Mouse (Mus musculus) lung, embryonic 16.5 days (tissue): ENCODE data around the gene Zfp672. TPM values are rescaled to one million over a fixed set of nuclear protein-coding genes. Genes with fewer than 3 reads are reported as not detected.
"Not testable (repeated sequence)": the region's sequence is repeated elsewhere in the genome, so short reads cannot be mapped to it uniquely, and the experiment has no call there.

Experiments used
- ATAC-seq: fragments of 200-750 bp; cut with Nextera tagmentation; 2 replicates; pipeline ENCODE4 v1.8.0; 2017; ENCODE audit warnings: low read depth, mild to moderate bottlenecking, moderate library complexity
- H3K27ac ChIP-seq: fragments of 300-500 bp; sonication (generic); 2 replicates; pipeline ENCODE4 v1.5.1; 2014; ENCODE audit warnings: mild to moderate bottlenecking, control low read depth, low read length
- H3K27me3 ChIP-seq: fragments of 300-500 bp; sonication (generic); 2 replicates; pipeline ENCODE4 v1.6.1; 2014; ENCODE audit warnings: low read depth, low read length, mixed read lengths; ENCODE audit not compliant: control insufficient read depth, insufficient read depth
- H3K36me3 ChIP-seq: fragments of 300-500 bp; sonication (generic); 2 replicates; pipeline ENCODE4 v1.6.1; 2014; ENCODE audit warnings: low read length; ENCODE audit not compliant: control insufficient read depth, insufficient read depth
- H3K4me1 ChIP-seq: fragments of 300-500 bp; sonication (generic); replicated peaks from 2 replicates; pipeline ENCODE4 v1.6.1; 2014; ENCODE audit warnings: low read length, mixed read lengths; ENCODE audit not compliant: control insufficient read depth, insufficient read depth
- H3K4me2 ChIP-seq: fragments of 300-500 bp; sonication (generic); 2 replicates; pipeline ENCODE4 v1.6.1; 2014; ENCODE audit warnings: low read depth, low read length, control low read depth
- H3K4me3 ChIP-seq: fragments of 300-500 bp; sonication (generic); 2 replicates; pipeline ENCODE4 v1.5.1; 2014; ENCODE audit warnings: mild to moderate bottlenecking, low read length, control low read depth
- H3K9ac ChIP-seq: fragments of 300-500 bp; sonication (generic); 2 replicates; pipeline ENCODE4 v1.6.1; 2014; ENCODE audit warnings: low read length, control low read depth
- H3K9me3 ChIP-seq: fragments of 300-500 bp; sonication (generic); 2 replicates; pipeline ENCODE4 v1.6.1; 2016; ENCODE audit warnings: low read length; ENCODE audit not compliant: control insufficient read depth
- WGBS: fragments of 180-500 bp; shearing (Covaris S2); extraction: QIAGEN DNeasy Blood & Tissue Kit; methylation state at CpG from one replicate; pipeline ENCODE4 v1.1.7; 2014; 5-methylcytosine and 5-hydroxymethylcytosine counted together
- polyA plus RNA-seq: library from polyadenylated mRNA; unstranded; fragments of >200 nt; fragmentation: Nextera tagmentation; extraction: Ambion mirVana; gene quantifications from 2 replicates; pipeline ENCODE4 v1.2.1, GENCODE M21; 2015

The Zfp672 gene
- polyA plus RNA-seq, 1 experiment from 2014 or later: 35.4 TPM

GRCm38 (mm10) chr11:58315536-58316168, 14.5 kb downstream of the Zfp672 start:
- Histone ChIP-seq H3K27ac (no peak overlapping the region), H3K36me3 (peaks cover 16% of the 10 kb centered on the region), H3K4me2 (no peak overlapping the region), H3K4me1 (no peaks in the 10 kb centered on the region), H3K9me3 (no peaks in the 10 kb centered on the region), H3K9ac (no peak overlapping the region), H3K4me3 (no peak overlapping the region), H3K27me3 (no peaks in the 10 kb centered on the region)
- 90% methylated on average over 5 of the region's 5 CpGs for WGBS
- no peak for ATAC-seq

- Histone ChIP-seq H3K4me2 (no peak overlapping the region), H3K4me3 (no peak overlapping the region), H3K36me3 (peaks cover 13% of the 10 kb centered on the region), H3K9ac (no peak overlapping the region), H3K9me3 (no peaks in the 10 kb centered on the region), H3K4me1 (no peaks in the 10 kb centered on the region), H3K27me3 (no peaks in the 10 kb centered on the region), H3K27ac (no peak overlapping the region)
- WGBS: 84% methylated on average over 6 of the region's 6 CpGs
- no peak for ATAC-seq
Observed at GRCm38 (mm10) chr11:58314069-58314468, 16.1 kb downstream of the Zfp672 start.

- Histone ChIP-seq H3K27me3 (no peaks in the 10 kb centered on the region), H3K9me3 (no peaks in the 10 kb centered on the region), H3K4me3 (no peak overlapping the region), H3K4me2 (no peak overlapping the region), H3K27ac (no peak overlapping the region), H3K9ac (no peak overlapping the region), H3K4me1 (peaks cover 1% of the 10 kb centered on the region), H3K36me3 (no peaks in the 10 kb centered on the region)
- no peak for ATAC-seq
- 89% methylated on average over 9 of the region's 9 CpGs for WGBS
Observed at GRCm38 (mm10) chr11:58308661-58309060, 21.5 kb downstream of the Zfp672 start.

- Histone ChIP-seq H3K4me2 (peak overlapping the region; percentile 89), H3K9me3 (no peaks in the 10 kb centered on the region), H3K27me3 (no peaks in the 10 kb centered on the region), H3K27ac (peak overlapping the region; percentile 74), H3K36me3 (no peaks in the 10 kb centered on the region), H3K4me1 (peaks cover 4% of the 10 kb centered on the region), H3K9ac (peak overlapping the region; percentile 70), H3K4me3 (peak overlapping the region; percentile 61)
- peak; percentile 83 for ATAC-seq
- under 1% methylated on average over 42 of the region's 42 CpGs for WGBS
Observed at GRCm38 (mm10) chr11:58307411-58308080, 22.6 kb downstream of the Zfp672 start.

- Histone ChIP-seq H3K27me3 (no peaks in the 10 kb centered on the region), H3K9me3 (no peaks in the 10 kb centered on the region), H3K27ac (peak within 1 kb of the TSS; percentile 74), H3K4me1 (peaks cover 4% of the 10 kb centered on the region), H3K4me2 (peak within 1 kb of the TSS; percentile 89), H3K36me3 (no peaks in the 10 kb centered on the region), H3K4me3 (peak within 1 kb of the TSS; percentile 61), H3K9ac (peak within 1 kb of the TSS; percentile 70)
- WGBS: under 1% methylated on average over 34 of the region's 34 CpGs
- peak; percentile 67 for ATAC-seq
Observed at GRCm38 (mm10) chr11:58306860-58307308, 23.3 kb downstream of the Zfp672 start, which contains the start of gene Zfp692. Gene Zfp692, plus strand, starts transcription at chr11:58307069.

- H3K9ac ChIP-seq, ATAC-seq, H3K4me3 ChIP-seq, H3K27me3 ChIP-seq, H3K27ac ChIP-seq, H3K36me3 ChIP-seq, H3K4me1 ChIP-seq, H3K9me3 ChIP-seq, H3K4me2 ChIP-seq: not testable (repeated sequence)
- 91% methylated on average over 8 of the region's 8 CpGs for WGBS
Observed at GRCm38 (mm10) chr11:58305299-58305698, 24.8 kb downstream of the Zfp672 start.

- H3K9ac ChIP-seq: peak overlapping the region; percentile 44; the same call in 1 of the 2 replicates
- H3K4me2 ChIP-seq: peak overlapping the region; percentile 44
- no peaks in the 10 kb centered on the region for H3K9me3 ChIP-seq
- no peak overlapping the region; the same call in 1 of the 2 replicates for H3K4me3 ChIP-seq
- no peak for ATAC-seq
- peaks cover 4% of the 10 kb centered on the region for H3K4me1 ChIP-seq
- no peaks in the 10 kb centered on the region for H3K27me3 ChIP-seq
- H3K27ac ChIP-seq: no peak overlapping the region
- no peaks in the 10 kb centered on the region for H3K36me3 ChIP-seq
- WGBS: 16% methylated on average over 7 of the region's 7 CpGs
Observed at GRCm38 (mm10) chr11:58303594-58303993, 26.5 kb downstream of the Zfp672 start.

GRCm38 (mm10) chr11:58302774-58303445, 27.2 kb downstream of the Zfp672 start:
- H3K36me3 ChIP-seq: no peaks in the 10 kb centered on the region
- H3K4me3 ChIP-seq: peak overlapping the region; percentile 74
- peak; percentile 41 for ATAC-seq
- H3K9me3 ChIP-seq: no peaks in the 10 kb centered on the region
- H3K4me2 ChIP-seq: peak overlapping the region; percentile 67
- peak overlapping the region; percentile 74 for H3K9ac ChIP-seq
- WGBS: under 1% methylated on average over 26 of the region's 26 CpGs
- H3K27me3 ChIP-seq: no peaks in the 10 kb centered on the region
- peak overlapping the region; percentile 93 for H3K27ac ChIP-seq
- H3K4me1 ChIP-seq: peaks cover 4% of the 10 kb centered on the region
